Mouse (Mus musculus) kidney, adult 2 months (tissue): ENCODE data around the gene Gnb1l.

Experiments
- CTCF ChIP-seq: fragments of 200-500 bp; conservative IDR thresholded peaks from 2 replicates; pipeline ENCODE4 v1.5.1; 2011; ENCODE audit warnings: low read depth, mild to moderate bottlenecking, control low read depth, low read length, moderate library complexity, mixed read lengths; ENCODE audit not compliant: insufficient read depth, insufficient read length
- POLR2A ChIP-seq: fragments of 200-500 bp; IDR thresholded peaks from one replicate; pipeline ENCODE4 v1.6.1; 2011; ENCODE audit warnings: low read depth, low read length, control low read depth

DNA sequence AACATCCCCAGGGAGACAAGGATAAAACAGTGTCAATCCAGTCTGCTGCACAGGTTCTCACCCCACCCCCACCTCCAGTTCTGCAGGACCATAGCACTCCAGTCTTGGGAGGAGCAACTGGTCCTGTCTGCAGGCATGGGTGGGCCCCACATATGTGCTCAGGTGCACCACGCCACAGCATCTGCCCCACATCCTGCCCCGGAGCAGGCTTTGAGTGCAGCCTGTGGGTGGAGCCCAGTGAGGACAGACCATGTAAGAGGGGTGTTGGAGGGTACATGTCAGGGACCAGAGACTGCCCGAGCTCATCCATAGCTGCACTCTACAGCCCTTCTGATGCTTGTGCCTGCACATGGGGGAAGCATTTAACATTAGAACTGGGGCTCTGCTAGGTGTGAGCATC lies 57.9 kb downstream of the Gnb1l start:
- no peak for TF ChIP-seq POLR2A
- TF ChIP-seq CTCF, result no peak
